Mouse (Mus musculus) E14TG2a.4 (cell line): ENCODE data around the gene Sh3glb2.

Experiments
- CTCF ChIP-seq: conservative IDR thresholded peaks from 2 replicates; pipeline ENCODE4 v1.5.1; 2014; ENCODE audit warnings: low read length
- NANOG ChIP-seq: IDR thresholded peaks from 2 replicates; pipeline ENCODE4 v1.6.1; 2014; ENCODE audit warnings: borderline replicate concordance, low read length, mixed read lengths
- POU5F1 ChIP-seq: IDR thresholded peaks from 2 replicates; pipeline ENCODE4 v1.6.1; 2014; ENCODE audit warnings: low read length, borderline replicate concordance

DNA sequence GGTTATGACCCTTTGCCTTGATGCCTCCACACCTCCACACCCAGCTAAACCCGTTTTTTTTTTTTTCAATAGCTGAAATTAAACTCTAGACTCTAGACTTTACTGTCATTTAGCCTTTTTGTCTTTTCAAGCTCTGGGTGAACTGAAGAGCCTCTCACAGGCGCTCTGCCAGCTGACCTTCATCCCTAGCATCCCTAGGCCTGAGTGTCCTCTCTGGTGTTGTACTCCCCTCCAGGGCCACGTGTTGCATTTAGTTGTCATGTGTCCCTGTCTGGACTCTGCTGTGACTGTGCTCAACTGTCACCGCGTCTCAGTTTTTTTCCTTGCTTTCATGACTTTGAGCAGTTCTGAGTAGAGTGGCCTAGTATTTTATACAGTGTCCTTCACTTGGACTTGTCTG is 59.2 kb downstream of the Sh3glb2 start:
- TF ChIP-seq CTCF (no peak), POU5F1 (no peak), NANOG (no peak)
